Mouse (Mus musculus) limb, embryonic 13.5 days (tissue): Measurements from ENCODE around the gene Unc5cl. TPM values are rescaled to one million over a fixed set of nuclear protein-coding genes. Genes with fewer than 3 reads are reported as not detected.

Experiments used
- polyA plus RNA-seq: library from polyadenylated mRNA; unstranded; fragments of >200 nt; fragmentation: Nextera tagmentation; extraction: Ambion mirVana; gene quantifications from 2 replicates; pipeline ENCODE4 v1.2.1, GENCODE M21; 2015

Gene Unc5cl
- polyA plus RNA-seq, 1 experiment from 2014 or later, result 0.31 TPM

Other genes starting within 250 kb of the Unc5cl start
- gene Trem1, start 222.1 kb upstream of the Unc5cl start, polyA plus RNA-seq, result 0.06 TPM in 1 of 2 replicates, not detected in the other
- 0.14 TPM in 1 of 2 replicates, not detected in the other for gene Trem3, start 207.1 kb upstream of the Unc5cl start, polyA plus RNA-seq
- 0.48 TPM in 1 of 2 replicates, not detected in the other for gene Treml4, start 190.6 kb upstream of the Unc5cl start, polyA plus RNA-seq
- 0.15 and 0.51 TPM in 2 replicates for gene Treml2, start 155.4 kb upstream of the Unc5cl start, polyA plus RNA-seq
- 0.10 and 0.11 TPM in 2 replicates for gene B430306N03Rik, start 138.8 kb upstream of the Unc5cl start, polyA plus RNA-seq
- 3.5 and 3.6 TPM in 2 replicates for gene Trem2, start 108.5 kb upstream of the Unc5cl start, polyA plus RNA-seq
- 1.1 and 1.3 TPM in 2 replicates for gene Treml1, start 95.0 kb upstream of the Unc5cl start, polyA plus RNA-seq
- gene Nfya, start 45.0 kb upstream of the Unc5cl start, polyA plus RNA-seq, result 16.7 and 17.2 TPM in 2 replicates
- gene Oard1, start 44.9 kb upstream of the Unc5cl start, polyA plus RNA-seq, result 52.5 and 56.6 TPM in 2 replicates
- gene Apobec2, start 22.0 kb upstream of the Unc5cl start, polyA plus RNA-seq, result 21.8 and 21.9 TPM in 2 replicates
- gene Tspo2, start 3.4 kb upstream of the Unc5cl start, polyA plus RNA-seq, result 1.8 and 2.0 TPM in 2 replicates